Mouse (Mus musculus): ENCODE measurements around the gene Prkce. TPM values are rescaled to one million over a fixed set of nuclear protein-coding genes. Genes with fewer than 3 reads are reported as not detected.

Prkce gene
- total RNA-seq, 1 experiment = 1.7 TPM

GRCm38 (mm10) chr17:86317197-86317596, 149.6 kb downstream of the Prkce start:
- Histone ChIP-seq H3K9ac (ENCODE audit: insufficient read depth, low read depth, low read length, poor library complexity, severe bottlenecking) (no peak overlapping the region), H3K4me1 (ENCODE audit: control insufficient read depth in 2 of 2, insufficient read depth in 2 of 2, low read length in 2 of 2, poor library complexity in 1 of 2) (no peaks in the 10 kb centered on the region), H3K27ac (ENCODE audit: insufficient read depth, low read depth, low read length, poor library complexity, severe bottlenecking) (no peak overlapping the region), H3K9me3 (ENCODE audit: control insufficient read depth, insufficient read depth, low read depth, low read length) (no peaks in the 10 kb centered on the region), H3K36me3 (ENCODE audit: control insufficient read depth, insufficient read depth, low read length, poor library complexity, severe bottlenecking) (no peaks in the 10 kb centered on the region), H3K4me3 (ENCODE audit: insufficient read depth in 1 of 2, low read depth in 1 of 2, low read length in 2 of 2, poor library complexity in 1 of 2, severe bottlenecking in 1 of 2) (no peak overlapping the region)
- DNase-seq (ENCODE audit: low read depth, low spot score) = no peak
- TF ChIP-seq MAFK (IDR thresholded peaks at IDR 0.05; ENCODE audit: insufficient read depth, low read depth, low read length) (no peak), ZC3H11A (IDR thresholded peaks at IDR 0.05; ENCODE audit: borderline replicate concordance, low read depth, low read length) (no peak), HCFC1 (IDR thresholded peaks at IDR 0.05; ENCODE audit: borderline replicate concordance, insufficient read depth, low read length) (no peak), CHD2 (IDR thresholded peaks at IDR 0.05; ENCODE audit: low read depth, low read length) (no peak), ZNF384 (IDR thresholded peaks at IDR 0.05; ENCODE audit: low read depth, low read length) (no peak)
- in situ Hi-C loops (cut with MboI; ENCODE audit: low sequenced_read_pairs in 2 of 2, unreplicated experiment in 2 of 2) = no loop called here

DNA sequence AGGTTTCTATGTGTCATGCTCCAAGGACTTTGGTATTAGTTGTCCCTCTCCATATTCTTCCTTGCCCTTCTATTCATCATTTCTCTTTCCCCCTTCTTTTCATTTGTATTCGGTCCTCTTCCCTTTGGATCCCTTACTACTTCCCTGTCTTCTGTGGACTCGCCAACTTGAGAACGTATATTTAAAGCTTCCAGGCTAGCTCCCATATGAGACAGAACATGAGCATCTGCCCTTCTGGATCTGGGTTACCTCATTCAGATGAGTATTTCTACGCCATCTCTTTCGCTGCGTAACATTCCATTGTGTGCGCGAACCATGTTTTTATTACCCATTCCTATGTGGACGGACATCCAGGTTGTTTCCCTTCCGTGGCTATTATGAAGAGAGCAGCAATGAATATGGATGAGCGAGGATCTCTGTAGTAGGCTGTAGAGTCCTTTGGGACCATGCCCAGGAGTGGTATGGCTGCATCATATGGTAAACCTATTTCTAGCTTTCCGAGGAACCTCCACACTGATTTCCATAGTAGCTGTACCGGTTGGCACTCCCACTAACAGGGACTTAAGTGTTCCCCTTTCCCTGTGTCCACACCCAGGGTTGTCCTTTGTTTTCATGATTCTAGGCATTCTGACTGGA, 152.5 kb downstream of the Prkce start:
- Histone ChIP-seq H3K4me1 (ENCODE audit: control insufficient read depth in 2 of 2, insufficient read depth in 2 of 2, low read length in 2 of 2, poor library complexity in 1 of 2) (no peaks in the 10 kb centered on the region), H3K9me3 (ENCODE audit: control insufficient read depth, insufficient read depth, low read depth, low read length) (no peaks in the 10 kb centered on the region)

DNA sequence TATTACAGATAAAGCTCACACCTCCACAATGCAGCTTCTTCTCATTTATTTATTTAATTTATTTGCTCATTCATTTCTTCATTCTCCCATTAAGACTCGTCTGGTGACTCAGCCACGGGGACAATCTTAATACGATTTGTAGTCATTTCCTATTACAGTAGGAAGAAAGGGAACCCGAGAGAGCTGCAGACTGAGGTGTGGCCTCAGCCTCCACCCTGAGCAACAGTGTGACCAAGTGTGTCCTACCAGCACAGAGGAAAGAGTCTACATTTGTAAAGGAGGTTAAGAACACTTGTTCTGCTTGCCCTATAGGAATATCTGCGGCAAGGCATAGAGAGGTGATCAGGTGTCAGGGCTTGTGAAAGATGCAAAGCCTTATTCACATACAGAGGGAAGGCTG, 155.3 kb downstream of the Prkce start:
- TF ChIP-seq HCFC1 (IDR thresholded peaks at IDR 0.05; ENCODE audit: borderline replicate concordance, insufficient read depth, low read length) (no peak), ZC3H11A (IDR thresholded peaks at IDR 0.05; ENCODE audit: borderline replicate concordance, low read depth, low read length) (no peak), CHD2 (IDR thresholded peaks at IDR 0.05; ENCODE audit: low read depth, low read length) (no peak), ZNF384 (IDR thresholded peaks at IDR 0.05; ENCODE audit: low read depth, low read length) (no peak), MAFK (IDR thresholded peaks at IDR 0.05; ENCODE audit: insufficient read depth, low read depth, low read length) (no peak)
- no peaks in the 10 kb centered on the region for H3K9me3 ChIP-seq (ENCODE audit: control insufficient read depth, insufficient read depth, low read depth, low read length)
- no peak overlapping the region for H3K9ac ChIP-seq (ENCODE audit: insufficient read depth, low read depth, low read length, poor library complexity, severe bottlenecking)
- 0 out of 4 replicates have a peak, but pooled peaks cover 0 to 1% of the 10 kb centered on the region in 2 experiments for H3K4me1 ChIP-seq (ENCODE audit: control insufficient read depth in 2 of 2, insufficient read depth in 2 of 2, low read length in 2 of 2, poor library complexity in 1 of 2)
- H3K27ac ChIP-seq (ENCODE audit: insufficient read depth, low read depth, low read length, poor library complexity, severe bottlenecking) = no peak overlapping the region
- DNase-seq (ENCODE audit: low read depth, low spot score) = no peak
- no peak overlapping the region for H3K4me3 ChIP-seq (ENCODE audit: insufficient read depth in 1 of 2, low read depth in 1 of 2, low read length in 2 of 2, poor library complexity in 1 of 2, severe bottlenecking in 1 of 2)
- in situ Hi-C loops (cut with MboI; ENCODE audit: low sequenced_read_pairs in 2 of 2, unreplicated experiment in 2 of 2) = no loop called here
- H3K36me3 ChIP-seq (ENCODE audit: control insufficient read depth, insufficient read depth, low read length, poor library complexity, severe bottlenecking) = no peaks in the 10 kb centered on the region

More for the DNA sequence above, 152.5 kb downstream of the Prkce start:
- no peak for TF ChIP-seq ZC3H11A (IDR thresholded peaks at IDR 0.05; ENCODE audit: borderline replicate concordance, low read depth, low read length)
- TF ChIP-seq MAFK (IDR thresholded peaks at IDR 0.05; ENCODE audit: insufficient read depth, low read depth, low read length) = no peak
- TF ChIP-seq CHD2 (IDR thresholded peaks at IDR 0.05; ENCODE audit: low read depth, low read length) = no peak
- no peak for TF ChIP-seq HCFC1 (IDR thresholded peaks at IDR 0.05; ENCODE audit: borderline replicate concordance, insufficient read depth, low read length)
- no peak for TF ChIP-seq ZNF384 (IDR thresholded peaks at IDR 0.05; ENCODE audit: low read depth, low read length)
- no peak for DNase-seq (ENCODE audit: low read depth, low spot score)
- Histone ChIP-seq H3K36me3 (ENCODE audit: control insufficient read depth, insufficient read depth, low read length, poor library complexity, severe bottlenecking) (no peaks in the 10 kb centered on the region), H3K9ac (ENCODE audit: insufficient read depth, low read depth, low read length, poor library complexity, severe bottlenecking) (no peak overlapping the region), H3K4me3 (ENCODE audit: insufficient read depth in 1 of 2, low read depth in 1 of 2, low read length in 2 of 2, poor library complexity in 1 of 2, severe bottlenecking in 1 of 2) (no peak overlapping the region), H3K27ac (ENCODE audit: insufficient read depth, low read depth, low read length, poor library complexity, severe bottlenecking) (no peak overlapping the region)
- in situ Hi-C loops (cut with MboI; ENCODE audit: low sequenced_read_pairs in 2 of 2, unreplicated experiment in 2 of 2) = no loop called here

DNA sequence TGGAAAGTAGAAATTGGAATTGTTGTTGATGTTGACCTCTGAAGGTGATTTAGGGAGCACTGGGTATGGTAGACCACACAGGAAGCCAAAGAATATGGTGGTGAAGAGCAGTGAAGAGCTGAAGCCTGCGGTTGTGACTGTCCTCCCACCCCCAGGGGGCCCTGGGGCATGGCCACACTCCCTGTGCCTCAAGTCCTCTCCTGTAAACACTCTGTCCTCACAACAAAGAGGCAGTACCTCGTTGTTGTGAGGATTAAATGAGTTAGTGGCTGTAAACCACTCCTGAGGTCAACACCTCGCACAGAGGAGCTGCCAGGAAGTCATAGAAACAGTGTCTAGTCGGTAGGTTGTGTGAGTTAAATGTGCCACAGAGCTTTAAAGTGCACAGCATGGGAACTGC, 155.7 kb downstream of the Prkce start:
- Histone ChIP-seq H3K36me3 (ENCODE audit: control insufficient read depth, insufficient read depth, low read length, poor library complexity, severe bottlenecking) (no peaks in the 10 kb centered on the region), H3K9ac (ENCODE audit: insufficient read depth, low read depth, low read length, poor library complexity, severe bottlenecking) (no peak overlapping the region), H3K4me1 (ENCODE audit: control insufficient read depth in 2 of 2, insufficient read depth in 2 of 2, low read length in 2 of 2, poor library complexity in 1 of 2) (0 out of 4 replicates have a peak, but pooled peaks cover 0 to 1% of the 10 kb centered on the region in 2 experiments), H3K9me3 (ENCODE audit: control insufficient read depth, insufficient read depth, low read depth, low read length) (no peaks in the 10 kb centered on the region), H3K27ac (ENCODE audit: insufficient read depth, low read depth, low read length, poor library complexity, severe bottlenecking) (no peak overlapping the region), H3K4me3 (ENCODE audit: insufficient read depth in 1 of 2, low read depth in 1 of 2, low read length in 2 of 2, poor library complexity in 1 of 2, severe bottlenecking in 1 of 2) (no peak overlapping the region)
- no peak for TF ChIP-seq ZC3H11A (IDR thresholded peaks at IDR 0.05; ENCODE audit: borderline replicate concordance, low read depth, low read length)
- no peak for TF ChIP-seq CHD2 (IDR thresholded peaks at IDR 0.05; ENCODE audit: low read depth, low read length)
- TF ChIP-seq ZNF384 (IDR thresholded peaks at IDR 0.05; ENCODE audit: low read depth, low read length) = no peak
- TF ChIP-seq HCFC1 (IDR thresholded peaks at IDR 0.05; ENCODE audit: borderline replicate concordance, insufficient read depth, low read length) = no peak
- no peak for TF ChIP-seq MAFK (IDR thresholded peaks at IDR 0.05; ENCODE audit: insufficient read depth, low read depth, low read length)
- in situ Hi-C loops (cut with MboI; ENCODE audit: low sequenced_read_pairs in 2 of 2, unreplicated experiment in 2 of 2) = no loop called here
- DNase-seq (ENCODE audit: low read depth, low spot score) = no peak
